Mouse (Mus musculus): Measurements from ENCODE around the gene Inpp5e.

- TF ChIP-seq CTCF (IDR thresholded peaks at IDR 0.05; ENCODE audit: low read depth, low read length) (no peak), POLR2A (IDR thresholded peaks at IDR 0.05; ENCODE audit: extremely low read depth, insufficient read depth, low read length) (no peak)
Observed at GRCm38 (mm10) chr2:26401023-26401422, 8.0 kb downstream of the Inpp5e start.
